18 mouse cellular contexts compared by ENCODE assay signal in genomic region chr3:131117883-131118282, GRCm38 (mm10). TPM values are rescaled to one million over a fixed set of nuclear protein-coding genes. Genes with fewer than 3 reads are reported as not detected.
DNase-seq lines count a peak whose midpoint lies in the region; ATAC-seq and TF ChIP-seq lines count a peak whose summit lies in the region.
"Had no signal": no experiment of that assay in that cellular context is flagged by ENCODE, and none has a peak within 500 bp of the region (broad histone marks: within the 10 kb centered on the region; RNA-seq: fewer than 3 reads in every experiment).

No protein-coding gene starts in this region.

- WGBS in midbrain, embryonic 10.5 days: 74% methylated on average over 3 of the region's 3 CpGs
- 86% methylated on average over 3 of the region's 3 CpGs for WGBS in midbrain, embryonic 11.5 days
- 29% methylated on average over 3 of the region's 3 CpGs for WGBS in embryonic facial prominence, embryonic 13.5 days
- WGBS in midbrain, embryonic 15.5 days: 54% methylated on average over 3 of the region's 3 CpGs
- WGBS in heart, adult 2 months: 61% methylated on average over 3 of the region's 3 CpGs

- TF ChIP-seq CTCF in heart, adult 2 months (IDR thresholded peaks at IDR 0.05): no peak

- H3K9me3 ChIP-seq in midbrain, embryonic 10.5 days (replicated peaks): no peaks in the 10 kb centered on the region
- no peaks in the 10 kb centered on the region for H3K9me3 ChIP-seq in midbrain, embryonic 11.5 days (ENCODE audit: control insufficient read depth, low read length)
- H3K9me3 ChIP-seq in embryonic facial prominence, embryonic 13.5 days: no peaks in the 10 kb centered on the region
- H3K9me3 ChIP-seq in midbrain, embryonic 15.5 days: no peaks in the 10 kb centered on the region
- H3K9me3 ChIP-seq: kidney, embryonic 15.5 days; limb, embryonic 12.5 days; neural tube, embryonic 15.5 days; stomach, embryonic 15.5 days had no signal

- peaks cover 6% of the 10 kb centered on the region; the same call in 1 of the 2 replicates for H3K27me3 ChIP-seq in midbrain, embryonic 10.5 days (ENCODE audit: low read depth, poor library complexity, severe bottlenecking)
- no peaks in the 10 kb centered on the region for H3K27me3 ChIP-seq in midbrain, embryonic 11.5 days (ENCODE audit: control insufficient read depth, insufficient read depth, low read length)
- H3K27me3 ChIP-seq in embryonic facial prominence, embryonic 13.5 days: no peaks in the 10 kb centered on the region
- H3K27me3 ChIP-seq in midbrain, embryonic 15.5 days (replicated peaks): no peaks in the 10 kb centered on the region
- H3K27me3 ChIP-seq in heart, adult 2 months (ENCODE audit: control insufficient read depth, insufficient read depth, low read length): peaks cover 4% of the 10 kb centered on the region
- H3K27me3 ChIP-seq: limb, embryonic 12.5 days had no signal

- no peak overlapping the region for H3K4me2 ChIP-seq in midbrain, embryonic 11.5 days
- peak overlapping the region; percentile 82 for H3K4me2 ChIP-seq in embryonic facial prominence, embryonic 13.5 days
- H3K4me2 ChIP-seq in midbrain, embryonic 15.5 days: peak overlapping the region; percentile 41
- H3K4me2 ChIP-seq: kidney, embryonic 15.5 days; limb, embryonic 12.5 days; neural tube, embryonic 15.5 days; stomach, embryonic 15.5 days had no signal

- DNase-seq in midbrain, embryonic 10.5 days (ENCODE audit: low spot score): no peak
- no peak for DNase-seq in midbrain, embryonic 11.5 days (ENCODE audit: low spot score, missing footprints)
- DNase-seq in thymus, postnatal 25 days: peak; percentile 40
- no peak for DNase-seq in heart, adult 2 months
- no peak for DNase-seq in gastrocnemius, postnatal 4 days (ENCODE audit: low spot score in 2 of 2)
- DNase-seq in embryo, embryonic 10 days (ENCODE audit: low spot score): no peak
- DNase-seq: adrenal gland, adult 8-10 months; cerebellum, postnatal 14 days; heart, adult 11 months; lung, adult 18-20 months had no signal

- H3K79me2 ChIP-seq in heart, adult 2 months (replicated peaks; ENCODE audit: control insufficient read depth, insufficient read depth, low read length): no peaks in the 10 kb centered on the region

- no peak overlapping the region for H3K4me3 ChIP-seq in midbrain, embryonic 10.5 days
- no peak overlapping the region for H3K4me3 ChIP-seq in midbrain, embryonic 11.5 days (ENCODE audit: low read depth, low read length)
- H3K4me3 ChIP-seq in embryonic facial prominence, embryonic 13.5 days: no peak overlapping the region
- H3K4me3 ChIP-seq in midbrain, embryonic 15.5 days: peak overlapping the region; percentile 26; the same call in 1 of the 2 replicates
- no peak overlapping the region for H3K4me3 ChIP-seq in heart, adult 2 months
- H3K4me3 ChIP-seq: erythroblast, embryonic 14.5 days; kidney, embryonic 15.5 days; limb, embryonic 12.5 days; megakaryocyte, embryonic 14.5 days; neural tube, embryonic 15.5 days; stomach, embryonic 15.5 days had no signal

- TF ChIP-seq EP300 in heart, adult 2 months (IDR thresholded peaks at IDR 0.05; ENCODE audit: insufficient read depth, low read depth, low read length): no peak

- TF ChIP-seq POLR2A in heart, adult 2 months (IDR thresholded peaks at IDR 0.05; ENCODE audit: insufficient read depth, low read depth, low read length): no peak

- peaks cover 36% of the 10 kb centered on the region for H3K4me1 ChIP-seq in midbrain, embryonic 10.5 days
- H3K4me1 ChIP-seq in midbrain, embryonic 11.5 days (ENCODE audit: control insufficient read depth, insufficient read depth, low read length): peaks cover 8% of the 10 kb centered on the region
- H3K4me1 ChIP-seq in embryonic facial prominence, embryonic 13.5 days: peaks cover 46% of the 10 kb centered on the region
- H3K4me1 ChIP-seq in midbrain, embryonic 15.5 days: peaks cover 23% of the 10 kb centered on the region; the same call in 1 of the 2 replicates
- no peaks in the 10 kb centered on the region for H3K4me1 ChIP-seq in heart, adult 2 months (ENCODE audit: control insufficient read depth, insufficient read depth, low read length)
- H3K4me1 ChIP-seq: megakaryocyte, embryonic 14.5 days; neural tube, embryonic 15.5 days; stomach, embryonic 15.5 days had no signal

- 0 out of 2 replicates have a peak overlapping the region, but pooled peaks have one; percentile 7 for H3K27ac ChIP-seq in midbrain, embryonic 10.5 days (replicated peaks)
- H3K27ac ChIP-seq in midbrain, embryonic 11.5 days (ENCODE audit: low read depth, low read length): no peak overlapping the region
- 0 out of 2 replicates have a peak overlapping the region, but pooled peaks have one; percentile 34 for H3K27ac ChIP-seq in embryonic facial prominence, embryonic 13.5 days
- no peak overlapping the region for H3K27ac ChIP-seq in midbrain, embryonic 15.5 days
- H3K27ac ChIP-seq in heart, adult 2 months: no peak overlapping the region
- H3K27ac ChIP-seq: kidney, embryonic 15.5 days; neural tube, embryonic 15.5 days; stomach, embryonic 15.5 days had no signal

- H3K36me3 ChIP-seq in midbrain, embryonic 10.5 days: peaks cover 89% of the 10 kb centered on the region
- peaks cover 4% of the 10 kb centered on the region; the same call in 1 of the 2 replicates for H3K36me3 ChIP-seq in midbrain, embryonic 11.5 days (ENCODE audit: control insufficient read depth, insufficient read depth, low read length)
- peaks cover 43% of the 10 kb centered on the region for H3K36me3 ChIP-seq in embryonic facial prominence, embryonic 13.5 days
- no peaks in the 10 kb centered on the region; the same call in 1 of the 2 replicates for H3K36me3 ChIP-seq in midbrain, embryonic 15.5 days (replicated peaks)
- no peaks in the 10 kb centered on the region for H3K36me3 ChIP-seq in heart, adult 2 months (ENCODE audit: control insufficient read depth, insufficient read depth, low read length)
- H3K36me3 ChIP-seq: neural tube, embryonic 15.5 days; stomach, embryonic 15.5 days had no signal

- no peak overlapping the region for H3K9ac ChIP-seq in midbrain, embryonic 11.5 days (ENCODE audit: low read length)
- no peak overlapping the region for H3K9ac ChIP-seq in embryonic facial prominence, embryonic 13.5 days
- H3K9ac ChIP-seq in midbrain, embryonic 15.5 days: no peak overlapping the region
- no peak overlapping the region for H3K9ac ChIP-seq in heart, adult 2 months (ENCODE audit: low read depth, low read length)
- H3K9ac ChIP-seq: kidney, embryonic 15.5 days; limb, embryonic 12.5 days; neural tube, embryonic 15.5 days; stomach, embryonic 15.5 days had no signal

- intact Hi-C loops in heart, adult 2 months (cut with DNase I): no loop called here

- no peak for ATAC-seq in midbrain, embryonic 11.5 days (ENCODE audit: low FRiP score)
- ATAC-seq in embryonic facial prominence, embryonic 13.5 days (ENCODE audit: insufficient number of reproducible peaks, insufficient read depth, low FRiP score, low TSS enrichment, low read depth): no peak
- ATAC-seq in midbrain, embryonic 15.5 days (replicated peaks): no peak

RNA-seq across cellular contexts. Expression of gene Lef1, which starts 7.6 kb away (rescaled TPM):
- polyA plus RNA-seq in midbrain, embryonic 10.5 days (2016; fragmentation: Nextera tagmentation; extraction: Ambion mirVana): 58.4 and 60.6 TPM in 2 replicates
- 66.9 and 67.7 TPM in 2 replicates for polyA plus RNA-seq in midbrain, embryonic 11.5 days (2014; fragmentation: Nextera tagmentation; extraction: Ambion mirVana)
- 117 and 134 TPM in 2 replicates for polyA plus RNA-seq in embryonic facial prominence, embryonic 13.5 days (2015; fragmentation: Nextera tagmentation; extraction: Ambion mirVana)
- polyA plus RNA-seq in midbrain, embryonic 15.5 days (2015; fragmentation: Nextera tagmentation; extraction: Ambion mirVana): 71.4 and 79.6 TPM in 2 replicates
- total RNA-seq in heart, adult 2 months (2021): under 1 TPM; 0.23 to 0.34 TPM
- polyA plus RNA-seq in heart, adult 2 months (2012; rRNA removed): 0.88 and 1.5 TPM in 2 replicates
- total RNA-seq in gastrocnemius, postnatal 4 days (2021): 1 to 10 TPM; 1.1 to 2.0 TPM
- polyA plus RNA-seq: erythroblast, embryonic 14.5 days had no signal

Comparison
In these comparisons a context has a peak if more than half of its experiments do, and no peak if none do; other contexts are left out.
1. H3K27ac ChIP-seq: peak in midbrain, embryonic 10.5 days (single experiment) and embryonic facial prominence, embryonic 13.5 days (single experiment); none in midbrain, embryonic 11.5 days (single experiment), midbrain, embryonic 15.5 days (single experiment) and heart, adult 2 months (single experiment).
2. RNA of gene Lef1, which starts 7.6 kb away (polyA plus RNA-seq): 117 to 134 TPM in embryonic facial prominence, embryonic 13.5 days, 71.4 to 79.6 TPM in midbrain, embryonic 15.5 days, 66.9 to 67.7 TPM in midbrain, embryonic 11.5 days and 58.4 to 60.6 TPM in midbrain, embryonic 10.5 days; 0.88 to 1.5 TPM in heart, adult 2 months; every median in the first group is over 10 times any median in the second.